Mouse (Mus musculus): ENCODE measurements at regions not wholly inside any gene's neighbourhood (a gene's known extent, or its start where the extent isn't known, plus 50 kb on each side); places are given as distances from the start of the nearest gene placed in this dataset.

GRCm38 (mm10) chr1:90386792-90387191, 183.0 kb downstream of the Ackr3 start:
- H3K27me3 ChIP-seq (ENCODE audit: control insufficient read depth, insufficient read depth, low read length), result no peaks in the 10 kb centered on the region
- no peaks in the 10 kb centered on the region for H3K4me1 ChIP-seq (ENCODE audit: control insufficient read depth, insufficient read depth, insufficient read length, low read length)
- H3K27ac ChIP-seq (ENCODE audit: insufficient read depth, low read depth, low read length), result no peak overlapping the region
- 84% methylated on average over 7 of the region's 7 CpGs for WGBS
- no peak overlapping the region for H3K4me3 ChIP-seq (ENCODE audit: low read depth, low read length)
- no peaks in the 10 kb centered on the region for H3K36me3 ChIP-seq (ENCODE audit: control insufficient read depth, insufficient read depth, low read length)
- TF ChIP-seq CTCF (IDR thresholded peaks at IDR 0.05; ENCODE audit: extremely low read depth, insufficient read length, insufficient replicate concordance, low read depth, low read length), result no peak
- TF ChIP-seq POLR2A (IDR thresholded peaks at IDR 0.05; ENCODE audit: low read depth, low read length), result no peak

GRCm38 (mm10) chr1:90390422-90390821, 186.6 kb downstream of the Ackr3 start:
- Histone ChIP-seq H3K36me3 (ENCODE audit: control insufficient read depth, insufficient read depth, low read length) (no peaks in the 10 kb centered on the region), H3K4me3 (ENCODE audit: low read depth, low read length) (no peak overlapping the region), H3K27me3 (ENCODE audit: control insufficient read depth, insufficient read depth, low read length) (no peaks in the 10 kb centered on the region), H3K27ac (ENCODE audit: insufficient read depth, low read depth, low read length) (no peak overlapping the region), H3K4me1 (ENCODE audit: control insufficient read depth, insufficient read depth, insufficient read length, low read length) (no peaks in the 10 kb centered on the region)
- WGBS, result 77% methylated on average over 7 of the region's 7 CpGs
- no peak for TF ChIP-seq CTCF (IDR thresholded peaks at IDR 0.05; ENCODE audit: extremely low read depth, insufficient read length, insufficient replicate concordance, low read depth, low read length)
- TF ChIP-seq POLR2A (IDR thresholded peaks at IDR 0.05; ENCODE audit: low read depth, low read length), result no peak

GRCm38 (mm10) chr1:90393861-90394260, 190.1 kb downstream of the Ackr3 start:
- 48% methylated on average over 5 of the region's 5 CpGs for WGBS

GRCm38 (mm10) chr1:90395331-90396016, 191.7 kb downstream of the Ackr3 start:
- Histone ChIP-seq H3K4me3 (ENCODE audit: low read depth, low read length) (no peak overlapping the region), H3K4me1 (ENCODE audit: control insufficient read depth, insufficient read depth, insufficient read length, low read length) (no peaks in the 10 kb centered on the region), H3K27me3 (ENCODE audit: control insufficient read depth, insufficient read depth, low read length) (no peaks in the 10 kb centered on the region), H3K27ac (ENCODE audit: insufficient read depth, low read depth, low read length) (no peak overlapping the region), H3K36me3 (ENCODE audit: control insufficient read depth, insufficient read depth, low read length) (no peaks in the 10 kb centered on the region)
- 64% methylated on average over 5 of the region's 5 CpGs for WGBS
- TF ChIP-seq CTCF (IDR thresholded peaks at IDR 0.05; ENCODE audit: extremely low read depth, insufficient read length, insufficient replicate concordance, low read depth, low read length) (no peak), POLR2A (IDR thresholded peaks at IDR 0.05; ENCODE audit: low read depth, low read length) (no peak)

More at GRCm38 (mm10) chr1:90393861-90394260, 190.1 kb downstream of the Ackr3 start:
- H3K4me1 ChIP-seq (ENCODE audit: control insufficient read depth, insufficient read depth, insufficient read length, low read length), result no peaks in the 10 kb centered on the region
- no peak overlapping the region for H3K4me3 ChIP-seq (ENCODE audit: low read depth, low read length)
- no peak overlapping the region for H3K27ac ChIP-seq (ENCODE audit: insufficient read depth, low read depth, low read length)
- no peaks in the 10 kb centered on the region for H3K27me3 ChIP-seq (ENCODE audit: control insufficient read depth, insufficient read depth, low read length)
- no peaks in the 10 kb centered on the region for H3K36me3 ChIP-seq (ENCODE audit: control insufficient read depth, insufficient read depth, low read length)
- TF ChIP-seq CTCF (IDR thresholded peaks at IDR 0.05; ENCODE audit: extremely low read depth, insufficient read length, insufficient replicate concordance, low read depth, low read length), result no peak
- no peak for TF ChIP-seq POLR2A (IDR thresholded peaks at IDR 0.05; ENCODE audit: low read depth, low read length)

- H3K36me3 ChIP-seq (ENCODE audit: control insufficient read depth, insufficient read depth, low read length), result no peaks in the 10 kb centered on the region
- H3K4me1 ChIP-seq (ENCODE audit: control insufficient read depth, insufficient read depth, insufficient read length, low read length), result no peaks in the 10 kb centered on the region
- no peak overlapping the region for H3K27ac ChIP-seq (ENCODE audit: insufficient read depth, low read depth, low read length)
- TF ChIP-seq CTCF (IDR thresholded peaks at IDR 0.05; ENCODE audit: extremely low read depth, insufficient read length, insufficient replicate concordance, low read depth, low read length), result no peak
- no peak for TF ChIP-seq POLR2A (IDR thresholded peaks at IDR 0.05; ENCODE audit: low read depth, low read length)
- H3K4me3 ChIP-seq (ENCODE audit: low read depth, low read length), result no peak overlapping the region
- H3K27me3 ChIP-seq (ENCODE audit: control insufficient read depth, insufficient read depth, low read length), result no peaks in the 10 kb centered on the region
- WGBS, result 63% methylated on average over 1 of the region's 1 CpGs
Observed at GRCm38 (mm10) chr1:90396660-90397059, 192.9 kb downstream of the Ackr3 start.

GRCm38 (mm10) chr1:90397355-90397754, 193.6 kb downstream of the Ackr3 start:
- Histone ChIP-seq H3K4me3 (ENCODE audit: low read depth, low read length) (no peak overlapping the region), H3K27me3 (ENCODE audit: control insufficient read depth, insufficient read depth, low read length) (no peaks in the 10 kb centered on the region), H3K27ac (ENCODE audit: insufficient read depth, low read depth, low read length) (no peak overlapping the region), H3K4me1 (ENCODE audit: control insufficient read depth, insufficient read depth, insufficient read length, low read length) (no peaks in the 10 kb centered on the region), H3K36me3 (ENCODE audit: control insufficient read depth, insufficient read depth, low read length) (no peaks in the 10 kb centered on the region)
- WGBS, result 78% methylated on average over 5 of the region's 5 CpGs
- TF ChIP-seq POLR2A (IDR thresholded peaks at IDR 0.05; ENCODE audit: low read depth, low read length) (no peak), CTCF (IDR thresholded peaks at IDR 0.05; ENCODE audit: extremely low read depth, insufficient read length, insufficient replicate concordance, low read depth, low read length) (no peak)

GRCm38 (mm10) chr1:90398396-90398975, 194.7 kb downstream of the Ackr3 start:
- Histone ChIP-seq H3K36me3 (ENCODE audit: control insufficient read depth, insufficient read depth, low read length) (no peaks in the 10 kb centered on the region), H3K4me1 (ENCODE audit: control insufficient read depth, insufficient read depth, insufficient read length, low read length) (no peaks in the 10 kb centered on the region), H3K27me3 (ENCODE audit: control insufficient read depth, insufficient read depth, low read length) (no peaks in the 10 kb centered on the region), H3K4me3 (ENCODE audit: low read depth, low read length) (no peak overlapping the region), H3K27ac (ENCODE audit: insufficient read depth, low read depth, low read length) (no peak overlapping the region)
- TF ChIP-seq POLR2A (IDR thresholded peaks at IDR 0.05; ENCODE audit: low read depth, low read length) (no peak), CTCF (IDR thresholded peaks at IDR 0.05; ENCODE audit: extremely low read depth, insufficient read length, insufficient replicate concordance, low read depth, low read length) (no peak)
- 89% methylated on average over 15 of the region's 15 CpGs for WGBS

Data from small intestine, adult 2 months (tissue).